Mouse (Mus musculus) liver, postnatal 0 days (tissue): ENCODE measurements at regions not wholly inside any gene's neighbourhood (a gene's known extent, or its start where the extent isn't known, plus 50 kb on each side); places are given as distances from the start of the nearest gene placed in this dataset.
"Not testable (repeated sequence)": the region's sequence is repeated elsewhere in the genome, so short reads cannot be mapped to it uniquely, and the experiment has no call there.

Experiments
- CTCF ChIP-seq: sonication (generic); IDR thresholded peaks from 2 replicates; pipeline ENCODE4 v1.5.1; 2016; ENCODE audit warnings: antibody characterized with exemption, low read depth
- EP300 ChIP-seq: IDR thresholded peaks from 2 replicates; pipeline ENCODE4 v1.6.1; 2016; ENCODE audit warnings: antibody characterized with exemption, low read depth, mild to moderate bottlenecking

DNA sequence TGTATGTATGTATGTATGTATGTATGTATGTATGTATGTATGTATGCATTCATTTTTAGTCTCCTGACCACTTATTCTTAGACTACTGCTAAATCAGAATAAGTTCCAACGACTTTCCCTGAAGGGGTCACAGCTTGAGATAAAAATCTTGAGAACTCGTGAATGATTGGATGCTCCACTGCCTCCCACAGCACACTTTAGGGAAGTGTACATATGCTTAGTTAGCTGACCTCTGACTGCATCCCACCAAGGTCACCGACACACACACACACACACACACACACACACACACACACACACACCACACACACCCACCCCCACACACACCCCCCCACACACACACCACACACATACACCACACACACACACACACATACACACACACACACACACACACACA, 169.9 kb upstream of the Pbx1 start:
- TF ChIP-seq CTCF, EP300: not testable (repeated sequence)
